Mouse (Mus musculus) intestine, embryonic 15.5 days (tissue): ENCODE data around the gene Iqgap1. TPM values are rescaled to one million over a fixed set of nuclear protein-coding genes. Genes with fewer than 3 reads are reported as not detected.

Experiments used
- ATAC-seq: fragments of 200-750 bp; cut with Nextera tagmentation; 2 replicates; pipeline ENCODE4 v1.8.0; 2017; ENCODE audit warnings: moderate TSS enrichment, moderate library complexity
- H3K27ac ChIP-seq: fragments of 300-500 bp; sonication (generic); 2 replicates; pipeline ENCODE4 v1.5.1; 2015; ENCODE audit warnings: mild to moderate bottlenecking, inconsistent platforms
- H3K27me3 ChIP-seq: fragments of 300-500 bp; sonication (generic); replicated peaks from 2 replicates; pipeline ENCODE4 v1.6.1; 2015; ENCODE audit warnings: inconsistent platforms
- H3K36me3 ChIP-seq: fragments of 300-500 bp; sonication (generic); 2 replicates; pipeline ENCODE4 v1.6.1; 2015; ENCODE audit warnings: inconsistent platforms
- H3K4me1 ChIP-seq: fragments of 300-500 bp; sonication (generic); replicated peaks from 2 replicates; pipeline ENCODE4 v1.6.1; 2015; ENCODE audit warnings: inconsistent platforms
- H3K4me2 ChIP-seq: fragments of 300-500 bp; sonication (generic); replicated peaks from 2 replicates; pipeline ENCODE4 v1.6.1; 2015; ENCODE audit warnings: mild to moderate bottlenecking, inconsistent platforms
- H3K4me3 ChIP-seq: fragments of 300-500 bp; sonication (generic); replicated peaks from 2 replicates; pipeline ENCODE4 v1.5.1; 2015; ENCODE audit warnings: inconsistent platforms
- H3K9ac ChIP-seq: fragments of 300-500 bp; sonication (generic); 2 replicates; pipeline ENCODE4 v1.6.1; 2015; ENCODE audit warnings: inconsistent platforms
- H3K9me3 ChIP-seq: fragments of 300-500 bp; sonication (generic); 2 replicates; pipeline ENCODE4 v1.6.1; 2016; ENCODE audit warnings: inconsistent platforms
- WGBS: fragments of 180-500 bp; shearing (Covaris S2); methylation state at CpG from one replicate; pipeline ENCODE4 v1.1.7; 2015; 5-methylcytosine and 5-hydroxymethylcytosine counted together
- polyA plus RNA-seq: library from polyadenylated mRNA; unstranded; fragments of >200 nt; fragmentation: Nextera tagmentation; extraction: Ambion mirVana; gene quantifications from 2 replicates; pipeline ENCODE4 v1.2.1, GENCODE M21; 2015

Iqgap1 gene
- polyA plus RNA-seq, 1 experiment from 2014 or later = 76.2 TPM

GRCm38 (mm10) chr7:80857181-80857580, 31.4 kb upstream of the Iqgap1 start:
- H3K9ac ChIP-seq = no peak overlapping the region
- 20% methylated on average over 6 of the region's 6 CpGs for WGBS
- peaks cover 10% of the 10 kb centered on the region; the same call in 1 of the 2 replicates for H3K4me1 ChIP-seq
- H3K36me3 ChIP-seq = no peaks in the 10 kb centered on the region
- no peak overlapping the region for H3K4me2 ChIP-seq
- no peak for ATAC-seq
- H3K4me3 ChIP-seq = no peak overlapping the region
- no peaks in the 10 kb centered on the region for H3K27me3 ChIP-seq
- H3K9me3 ChIP-seq = no peaks in the 10 kb centered on the region
- no peak overlapping the region for H3K27ac ChIP-seq

DNA sequence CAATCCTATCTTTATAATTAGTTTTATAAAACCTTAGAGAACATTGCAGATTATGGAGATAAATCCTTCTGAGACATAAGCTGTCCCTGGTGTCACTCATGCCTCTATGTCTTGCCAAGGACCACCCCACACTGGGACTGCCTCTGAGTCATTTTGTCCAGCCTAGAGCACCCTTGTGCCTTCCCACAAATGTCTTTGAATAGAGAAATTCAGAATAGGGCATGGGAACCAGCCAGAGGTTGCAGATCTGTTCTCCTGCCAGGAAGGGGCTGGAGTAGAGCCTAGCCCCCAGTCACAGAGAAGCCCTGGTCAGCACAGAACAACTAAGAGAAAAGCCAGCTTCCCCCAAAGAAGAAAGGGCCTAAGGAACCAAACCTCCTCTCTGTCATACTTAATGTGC, 29.5 kb upstream of the Iqgap1 start:
- H3K4me2 ChIP-seq = no peak overlapping the region
- no peaks in the 10 kb centered on the region for H3K36me3 ChIP-seq
- H3K9me3 ChIP-seq = no peaks in the 10 kb centered on the region
- peaks cover 5% of the 10 kb centered on the region; the same call in 1 of the 2 replicates for H3K4me1 ChIP-seq
- no peak for ATAC-seq
- H3K27me3 ChIP-seq = no peaks in the 10 kb centered on the region
- H3K27ac ChIP-seq = no peak overlapping the region
- no peak overlapping the region for H3K4me3 ChIP-seq
- H3K9ac ChIP-seq = no peak overlapping the region

- no peak for ATAC-seq
- 94% methylated on average over 3 of the region's 3 CpGs for WGBS
Observed at GRCm38 (mm10) chr7:80853218-80853617, 27.4 kb upstream of the Iqgap1 start.

GRCm38 (mm10) chr7:80850520-80850919, 24.7 kb upstream of the Iqgap1 start:
- Histone ChIP-seq H3K4me3 (no peak overlapping the region), H3K4me1 (no peaks in the 10 kb centered on the region), H3K9me3 (no peaks in the 10 kb centered on the region), H3K4me2 (no peak overlapping the region), H3K27me3 (no peaks in the 10 kb centered on the region), H3K36me3 (no peaks in the 10 kb centered on the region), H3K9ac (no peak overlapping the region), H3K27ac (no peak overlapping the region)
- ATAC-seq = no peak
- 87% methylated on average over 5 of the region's 5 CpGs for WGBS

More at GRCm38 (mm10) chr7:80853218-80853617, 27.4 kb upstream of the Iqgap1 start:
- Histone ChIP-seq H3K4me3 (no peak overlapping the region), H3K4me1 (no peaks in the 10 kb centered on the region), H3K27me3 (no peaks in the 10 kb centered on the region), H3K4me2 (no peak overlapping the region), H3K9ac (no peak overlapping the region), H3K9me3 (no peaks in the 10 kb centered on the region), H3K36me3 (no peaks in the 10 kb centered on the region), H3K27ac (no peak overlapping the region)

- Histone ChIP-seq H3K27me3 (no peaks in the 10 kb centered on the region), H3K4me3 (no peak overlapping the region), H3K36me3 (no peaks in the 10 kb centered on the region), H3K27ac (no peak overlapping the region), H3K4me1 (no peaks in the 10 kb centered on the region), H3K9ac (no peak overlapping the region), H3K4me2 (no peak overlapping the region), H3K9me3 (no peaks in the 10 kb centered on the region)
- ATAC-seq = peak; percentile 78
- WGBS = 25% methylated on average over 4 of the region's 4 CpGs
Observed at GRCm38 (mm10) chr7:80849710-80850109, 23.9 kb upstream of the Iqgap1 start.

GRCm38 (mm10) chr7:80849267-80849666, 23.5 kb upstream of the Iqgap1 start:
- no peaks in the 10 kb centered on the region for H3K36me3 ChIP-seq
- no peak for ATAC-seq
- 70% methylated on average over 2 of the region's 2 CpGs for WGBS

GRCm38 (mm10) chr7:80846709-80847108, 20.9 kb upstream of the Iqgap1 start:
- Histone ChIP-seq H3K4me2 (no peak overlapping the region), H3K4me1 (no peaks in the 10 kb centered on the region), H3K9me3 (no peaks in the 10 kb centered on the region), H3K36me3 (no peaks in the 10 kb centered on the region), H3K4me3 (no peak overlapping the region), H3K27ac (no peak overlapping the region), H3K9ac (no peak overlapping the region), H3K27me3 (no peaks in the 10 kb centered on the region)
- WGBS = 87% methylated on average over 5 of the region's 5 CpGs
- ATAC-seq = no peak

More at GRCm38 (mm10) chr7:80849267-80849666, 23.5 kb upstream of the Iqgap1 start:
- Histone ChIP-seq H3K4me1 (no peaks in the 10 kb centered on the region), H3K9ac (no peak overlapping the region), H3K9me3 (no peaks in the 10 kb centered on the region), H3K4me3 (no peak overlapping the region), H3K27me3 (no peaks in the 10 kb centered on the region), H3K4me2 (no peak overlapping the region), H3K27ac (no peak overlapping the region)

GRCm38 (mm10) chr7:80846280-80846678, 20.5 kb upstream of the Iqgap1 start:
- Histone ChIP-seq H3K27ac (no peak overlapping the region), H3K4me2 (no peak overlapping the region), H3K4me3 (no peak overlapping the region), H3K36me3 (no peaks in the 10 kb centered on the region), H3K9ac (no peak overlapping the region), H3K27me3 (no peaks in the 10 kb centered on the region), H3K9me3 (no peaks in the 10 kb centered on the region), H3K4me1 (no peaks in the 10 kb centered on the region)
- WGBS = 86% methylated on average over 10 of the region's 10 CpGs
- no peak for ATAC-seq

DNA sequence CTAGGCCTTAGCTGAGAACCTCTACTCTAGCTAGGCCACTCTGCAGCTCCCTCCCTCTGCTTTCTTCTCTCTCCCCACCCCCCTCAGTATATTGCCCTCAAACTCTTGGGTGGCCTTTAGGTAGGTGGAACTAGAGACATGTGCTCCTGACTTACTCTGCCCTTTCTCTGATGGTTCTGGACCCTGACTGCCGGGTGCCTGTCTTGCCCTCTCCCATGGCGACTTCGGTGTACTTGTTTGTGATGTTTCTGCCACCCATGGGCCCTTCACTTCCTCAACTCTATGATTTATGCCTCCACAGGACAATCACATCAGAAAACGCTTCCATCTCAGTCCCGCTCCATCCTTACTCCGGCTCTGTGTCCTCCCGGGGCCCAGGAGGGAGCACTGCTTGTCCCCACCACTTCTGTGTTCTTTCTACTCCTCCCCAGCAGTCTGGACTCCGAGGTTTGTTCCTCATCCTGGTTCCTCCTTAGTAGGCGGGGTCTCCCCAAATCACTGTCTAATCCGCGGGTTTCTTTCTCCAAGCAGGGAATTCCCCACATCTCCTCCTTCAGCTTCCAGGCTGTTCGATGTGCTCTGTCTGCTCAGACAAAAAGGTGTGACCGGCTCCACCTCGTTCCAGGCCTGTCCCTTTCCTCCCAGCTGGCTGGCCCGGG, 20.0 kb upstream of the Iqgap1 start:
- Histone ChIP-seq H3K27ac (no peak overlapping the region), H3K36me3 (no peaks in the 10 kb centered on the region), H3K4me1 (peaks cover 5% of the 10 kb centered on the region), H3K4me3 (no peak overlapping the region), H3K9me3 (no peaks in the 10 kb centered on the region), H3K27me3 (no peaks in the 10 kb centered on the region), H3K9ac (no peak overlapping the region), H3K4me2 (no peak overlapping the region)
- WGBS = 69% methylated on average over 15 of the region's 15 CpGs
- ATAC-seq = no peak

DNA sequence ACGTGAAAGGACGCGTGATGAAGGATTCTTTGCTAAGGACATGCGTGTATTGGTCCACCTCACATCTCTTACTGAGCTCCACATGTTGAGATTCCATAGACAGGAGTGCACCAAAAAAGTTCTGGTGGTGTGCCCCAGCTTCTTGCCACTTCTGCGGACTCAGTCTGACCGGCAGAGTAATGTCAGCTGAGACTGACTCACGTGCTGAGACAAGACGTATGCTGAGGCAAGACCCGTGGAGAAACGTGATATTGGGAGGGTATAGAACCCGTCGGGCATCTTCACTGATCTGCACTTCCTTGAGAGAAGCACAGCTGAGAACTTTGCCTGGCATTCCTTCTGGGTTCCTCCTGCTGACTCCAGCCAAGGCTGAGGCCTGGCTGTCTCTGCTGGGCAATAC, 18.9 kb upstream of the Iqgap1 start:
- Histone ChIP-seq H3K4me3 (no peak overlapping the region), H3K4me2 (no peak overlapping the region), H3K27me3 (no peaks in the 10 kb centered on the region), H3K4me1 (peaks cover 9% of the 10 kb centered on the region), H3K9ac (no peak overlapping the region), H3K36me3 (no peaks in the 10 kb centered on the region), H3K9me3 (no peaks in the 10 kb centered on the region), H3K27ac (no peak overlapping the region)
- no peak for ATAC-seq
- 95% methylated on average over 12 of the region's 12 CpGs for WGBS

GRCm38 (mm10) chr7:80843910-80844640, 18.3 kb upstream of the Iqgap1 start:
- no peak for ATAC-seq
- Histone ChIP-seq H3K4me2 (no peak overlapping the region), H3K27me3 (no peaks in the 10 kb centered on the region), H3K9ac (no peak overlapping the region), H3K4me3 (no peak overlapping the region), H3K36me3 (no peaks in the 10 kb centered on the region), H3K4me1 (peaks cover 9% of the 10 kb centered on the region), H3K27ac (no peak overlapping the region), H3K9me3 (no peaks in the 10 kb centered on the region)
- 93% methylated on average over 8 of the region's 8 CpGs for WGBS

- no peak overlapping the region for H3K9ac ChIP-seq
- no peak overlapping the region for H3K4me2 ChIP-seq
- WGBS = 80% methylated on average over 1 of the region's 1 CpGs
- ATAC-seq = no peak
- no peaks in the 10 kb centered on the region for H3K36me3 ChIP-seq
- no peaks in the 10 kb centered on the region for H3K9me3 ChIP-seq
- H3K27me3 ChIP-seq = no peaks in the 10 kb centered on the region
- H3K4me1 ChIP-seq = peaks cover 9% of the 10 kb centered on the region
- H3K4me3 ChIP-seq = no peak overlapping the region
- no peak overlapping the region for H3K27ac ChIP-seq
Observed at GRCm38 (mm10) chr7:80843176-80843575, 17.4 kb upstream of the Iqgap1 start.

DNA sequence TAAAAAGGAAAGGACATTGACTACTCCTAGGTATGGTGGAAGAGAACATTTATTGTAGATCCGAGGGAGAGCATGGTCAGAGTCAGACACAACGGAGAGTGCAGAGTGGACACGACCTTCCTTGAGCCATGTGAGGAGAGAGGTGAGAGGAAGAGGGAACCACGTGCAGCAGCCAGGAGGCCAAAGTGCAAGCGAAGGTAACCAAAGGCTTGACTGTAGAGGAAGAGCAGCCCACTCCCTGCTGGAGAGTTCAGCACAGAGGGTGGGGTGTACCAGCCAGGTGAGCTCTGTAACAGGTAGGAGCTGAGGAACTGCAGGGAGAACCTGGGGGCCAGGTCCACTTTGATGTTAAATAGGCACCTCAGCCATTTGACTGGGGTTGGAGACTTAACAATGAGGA, 16.4 kb upstream of the Iqgap1 start:
- H3K4me3 ChIP-seq = no peak overlapping the region
- WGBS = 57% methylated on average over 5 of the region's 5 CpGs
- peak; percentile 72 for ATAC-seq
- 0 out of 2 replicates have a peak overlapping the region, but pooled peaks have one; percentile 6 for H3K4me2 ChIP-seq
- no peak overlapping the region for H3K9ac ChIP-seq
- no peaks in the 10 kb centered on the region for H3K9me3 ChIP-seq
- H3K36me3 ChIP-seq = no peaks in the 10 kb centered on the region
- peaks cover 9% of the 10 kb centered on the region for H3K4me1 ChIP-seq
- H3K27ac ChIP-seq = no peak overlapping the region
- no peaks in the 10 kb centered on the region for H3K27me3 ChIP-seq
